Mouse (Mus musculus) cerebellum, adult 9-11 months (tissue): ENCODE results near the gene Zfp472.
"Not testable (repeated sequence)": the region's sequence is repeated elsewhere in the genome, so short reads cannot be mapped to it uniquely, and the experiment has no call there.

Source experiments
- DNase-seq: peaks from one replicate; pipeline ENCODE4 v3.0.0; 2022

Gene Zfp472

GRCm38 (mm10) chr17:33020434-33020833 lies 54.8 kb downstream of the Zfp472 start:
- DNase-seq: not testable (repeated sequence)
